Mouse (Mus musculus): ENCODE measurements around the gene Naaa. TPM values are rescaled to one million over a fixed set of nuclear protein-coding genes. Genes with fewer than 3 reads are reported as not detected.
A peak's percentile ranks its signal among the peaks of the same experiment; 100 is the strongest.

Naaa gene
- 10 to 100 TPM; 37.9 to 38.9 TPM for total RNA-seq (2021)
- long read RNA-seq, experiment 1, transcript Naaa-201 (11 exons, 2,414 nt) = major isoform, 30 of 37 reads
- long read RNA-seq, experiment 1, partial matches to known transcripts = 2 of 37 reads
- long read RNA-seq, experiment 1, other reads (novel, unspliced or antisense) = 5 of 37 reads
- long read RNA-seq, experiment 2, transcript Naaa-201 (11 exons, 2,414 nt) = major isoform, 33 of 41 reads
- long read RNA-seq, experiment 2, partial matches to known transcripts = 1 of 41 reads
- long read RNA-seq, experiment 2, other reads (novel, unspliced or antisense) = 6 of 41 reads

- DNase-seq (ENCODE audit: low spot score in 2 of 2) = peak; percentile 72 to 86
Observed at GRCm38 (mm10) chr5:92277437-92278394, at the start of gene Naaa. Naaa (minus strand) TSS chr5:92278170.

- DNase-seq (ENCODE audit: low spot score in 2 of 2) = no peak
Observed at GRCm38 (mm10) chr5:92327367-92327766, 49.4 kb upstream of the Naaa start.

- DNase-seq (ENCODE audit: low spot score in 2 of 2) = no peak
Observed at GRCm38 (mm10) chr5:92323264-92323663, 45.3 kb upstream of the Naaa start.

- no peak for DNase-seq (ENCODE audit: low spot score in 2 of 2)
Observed at GRCm38 (mm10) chr5:92322612-92323011, 44.6 kb upstream of the Naaa start.

- DNase-seq (ENCODE audit: low spot score in 2 of 2) = no peak
Observed at GRCm38 (mm10) chr5:92321631-92322400, 43.8 kb upstream of the Naaa start.

GRCm38 (mm10) chr5:92318596-92318995 is 40.6 kb upstream of the Naaa start:
- DNase-seq (ENCODE audit: low spot score in 2 of 2) = no peak

GRCm38 (mm10) chr5:92318119-92318518 is 40.1 kb upstream of the Naaa start:
- DNase-seq (ENCODE audit: low spot score in 2 of 2) = no peak

- no peak for DNase-seq (ENCODE audit: low spot score in 2 of 2)
Observed at GRCm38 (mm10) chr5:92313776-92314175, 35.8 kb upstream of the Naaa start.

- peak; percentile 82 to 94 for DNase-seq (ENCODE audit: low spot score in 2 of 2)
Observed at GRCm38 (mm10) chr5:92312046-92312715, 34.2 kb upstream of the Naaa start.

- DNase-seq (ENCODE audit: low spot score in 2 of 2) = peak; percentile 96
Observed at GRCm38 (mm10) chr5:92309681-92310511, 31.9 kb upstream of the Naaa start, which contains the start of gene Sdad1. Sdad1 (minus strand) TSS chr5:92310479.

GRCm38 (mm10) chr5:92304291-92304690 is 26.3 kb upstream of the Naaa start:
- DNase-seq (ENCODE audit: low spot score in 2 of 2) = no peak

- no peak for DNase-seq (ENCODE audit: low spot score in 2 of 2)
Observed at GRCm38 (mm10) chr5:92302149-92302840, 24.3 kb upstream of the Naaa start.

GRCm38 (mm10) chr5:92294525-92294924 is 16.6 kb upstream of the Naaa start:
- no peak for DNase-seq (ENCODE audit: low spot score in 2 of 2)

GRCm38 (mm10) chr5:92291652-92292414 is 13.9 kb upstream of the Naaa start:
- no peak for DNase-seq (ENCODE audit: low spot score in 2 of 2)

- no peak for DNase-seq (ENCODE audit: low spot score in 2 of 2)
Observed at GRCm38 (mm10) chr5:92287840-92288239, 9.9 kb upstream of the Naaa start.

GRCm38 (mm10) chr5:92283107-92283506 is 5.1 kb upstream of the Naaa start:
- no peak for DNase-seq (ENCODE audit: low spot score in 2 of 2)

GRCm38 (mm10) chr5:92282571-92282970 is 4.6 kb upstream of the Naaa start:
- no peak for DNase-seq (ENCODE audit: low spot score in 2 of 2)

- DNase-seq (ENCODE audit: low spot score in 2 of 2) = no peak
Observed at GRCm38 (mm10) chr5:92278942-92279537, 1.1 kb upstream of the Naaa start.
